Mouse (Mus musculus): ENCODE results near the gene Rapgef4. TPM values are rescaled to one million over a fixed set of nuclear protein-coding genes. Genes with fewer than 3 reads are reported as not detected.

Rapgef4 gene
- total RNA-seq, 2 experiments from 2014 or later, result 85.4 to 88.9 TPM

DNA sequence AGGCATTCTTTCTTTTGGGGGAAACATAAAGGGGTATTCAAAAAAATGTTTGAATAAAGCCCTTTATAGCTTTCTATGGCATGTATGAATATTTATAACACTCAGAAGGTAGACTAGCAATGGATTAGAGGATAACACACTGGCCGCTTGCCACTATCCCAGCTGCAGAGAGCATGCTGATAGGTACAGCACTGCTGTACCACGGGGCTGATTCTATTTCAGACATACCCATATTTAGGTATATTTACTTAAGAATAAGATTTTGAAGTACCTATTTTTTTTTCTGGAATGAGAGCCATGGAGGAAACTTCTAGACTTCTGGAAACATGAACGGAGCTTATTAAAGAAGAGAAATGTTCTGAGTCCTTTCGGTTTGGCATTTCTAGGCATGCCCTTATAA lies 264.6 kb downstream of the Rapgef4 start:
- intact Hi-C loops (cut with DNase I), result no loop called here
- DNase-seq, result no peak

DNA sequence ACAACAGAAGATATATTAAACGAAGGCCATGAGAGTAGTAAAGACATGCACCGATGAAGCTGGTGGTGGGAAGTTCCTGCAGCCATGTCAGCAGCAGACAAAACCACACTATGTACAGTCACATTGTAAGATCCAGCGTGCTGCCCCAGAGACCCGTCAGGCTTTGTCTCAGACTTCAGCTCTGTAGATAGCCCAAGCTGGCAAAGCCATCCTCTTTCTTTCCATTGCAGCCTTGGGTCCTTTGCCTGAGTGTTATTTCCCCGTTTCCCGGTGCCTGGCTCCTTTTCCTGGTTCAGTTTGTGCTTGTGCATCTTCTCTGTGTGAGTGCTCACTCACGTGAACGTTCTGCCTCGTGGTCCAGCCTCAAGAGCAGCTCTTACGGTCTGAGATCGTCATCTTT lies 265.3 kb downstream of the Rapgef4 start:
- no peak for DNase-seq
- intact Hi-C loops (cut with DNase I), result no loop called here

GRCm38 (mm10) chr2:72247819-72248218 lies 266.8 kb downstream of the Rapgef4 start:
- intact Hi-C loops (cut with DNase I), result no loop called here
- no peak for DNase-seq

GRCm38 (mm10) chr2:72252510-72253505 lies 271.8 kb downstream of the Rapgef4 start:
- intact Hi-C loops (cut with DNase I), result no loop called here
- no peak for DNase-seq

DNA sequence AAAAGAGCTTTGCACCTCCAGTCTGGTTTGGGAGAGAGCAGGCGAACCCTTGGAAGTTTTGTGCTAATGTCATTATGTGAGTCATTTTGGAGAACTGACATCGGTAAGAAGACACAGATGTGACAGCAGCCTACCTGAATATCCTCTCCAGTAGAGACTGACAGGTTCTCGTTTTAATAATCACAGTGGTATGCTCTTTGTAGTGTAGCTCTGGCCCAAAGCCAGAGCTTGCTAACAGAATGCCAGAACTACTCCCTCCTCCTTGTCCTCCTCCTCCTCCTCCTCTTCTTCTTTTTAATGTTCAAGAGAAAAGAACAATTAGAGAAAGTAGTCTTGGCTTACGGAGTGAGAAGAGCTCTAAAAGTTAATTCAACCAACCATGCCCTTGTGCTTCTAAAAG lies 272.8 kb downstream of the Rapgef4 start:
- DNase-seq, result no peak
- intact Hi-C loops (cut with DNase I), result no loop called here

DNA sequence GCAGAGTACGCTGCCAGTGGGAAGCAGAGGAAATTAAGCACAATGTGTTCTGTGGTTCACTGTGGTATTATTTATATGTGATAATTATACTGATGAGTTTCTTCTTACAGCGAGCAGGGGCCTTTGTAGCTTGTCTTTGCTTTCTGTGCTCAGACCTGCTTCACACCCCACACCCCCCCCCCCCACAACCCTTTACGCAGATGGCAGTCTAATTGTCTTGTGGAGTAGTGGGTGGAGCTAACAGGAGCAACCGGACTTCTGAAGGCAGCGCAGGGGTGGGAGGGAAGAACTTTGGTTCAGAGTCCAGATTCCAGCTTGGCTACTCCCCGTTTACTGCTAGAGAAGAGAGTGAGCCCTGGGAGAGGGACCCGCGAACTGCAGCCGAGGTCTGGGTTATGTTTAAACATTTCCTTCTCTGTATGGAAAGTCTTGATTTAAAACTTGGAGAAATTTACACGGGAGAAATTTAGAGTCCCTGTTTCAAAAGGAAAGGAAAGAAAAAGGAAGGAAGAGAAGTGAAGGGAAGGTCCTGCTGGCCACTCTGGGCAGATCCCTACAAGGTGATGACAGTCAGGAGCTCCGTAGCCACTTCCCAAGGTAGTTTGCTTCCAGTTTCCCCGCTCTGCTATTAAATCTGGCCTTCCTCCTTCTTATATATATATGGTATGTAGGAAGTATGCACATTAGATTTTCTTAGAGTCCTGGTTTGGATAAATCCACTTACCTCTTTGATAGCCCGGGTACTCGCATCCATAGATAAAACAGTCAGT lies 274.0 kb downstream of the Rapgef4 start:
- DNase-seq, result no peak
- intact Hi-C loops (cut with DNase I), result no loop called here

DNA sequence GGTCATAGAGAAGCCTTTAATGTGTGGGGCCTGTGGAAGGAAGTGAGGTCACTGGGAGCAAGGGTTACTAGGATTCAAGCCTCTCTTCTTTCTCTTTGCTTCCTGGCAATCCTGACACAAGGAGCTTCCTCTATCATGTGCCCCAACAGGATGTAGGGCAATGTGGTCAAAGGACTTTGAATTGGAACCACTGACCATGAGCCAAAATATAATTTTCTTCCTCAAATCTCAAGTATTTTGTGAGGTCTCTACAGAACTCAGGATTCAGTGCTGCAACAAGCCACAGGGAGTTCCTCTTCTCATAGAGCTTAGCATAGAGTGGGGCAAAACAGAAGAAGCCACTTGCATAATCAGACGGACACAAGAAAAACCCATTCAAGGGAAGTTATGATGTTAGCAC lies 279.7 kb downstream of the Rapgef4 start:
- no peak for DNase-seq
- intact Hi-C loops (cut with DNase I), result no loop called here

GRCm38 (mm10) chr2:72262814-72263480 lies 281.9 kb downstream of the Rapgef4 start:
- no peak for DNase-seq
- intact Hi-C loops (cut with DNase I), result no loop called here

GRCm38 (mm10) chr2:72267390-72267789 lies 286.4 kb downstream of the Rapgef4 start:
- intact Hi-C loops (cut with DNase I), result no loop called here
- DNase-seq, result no peak

DNA sequence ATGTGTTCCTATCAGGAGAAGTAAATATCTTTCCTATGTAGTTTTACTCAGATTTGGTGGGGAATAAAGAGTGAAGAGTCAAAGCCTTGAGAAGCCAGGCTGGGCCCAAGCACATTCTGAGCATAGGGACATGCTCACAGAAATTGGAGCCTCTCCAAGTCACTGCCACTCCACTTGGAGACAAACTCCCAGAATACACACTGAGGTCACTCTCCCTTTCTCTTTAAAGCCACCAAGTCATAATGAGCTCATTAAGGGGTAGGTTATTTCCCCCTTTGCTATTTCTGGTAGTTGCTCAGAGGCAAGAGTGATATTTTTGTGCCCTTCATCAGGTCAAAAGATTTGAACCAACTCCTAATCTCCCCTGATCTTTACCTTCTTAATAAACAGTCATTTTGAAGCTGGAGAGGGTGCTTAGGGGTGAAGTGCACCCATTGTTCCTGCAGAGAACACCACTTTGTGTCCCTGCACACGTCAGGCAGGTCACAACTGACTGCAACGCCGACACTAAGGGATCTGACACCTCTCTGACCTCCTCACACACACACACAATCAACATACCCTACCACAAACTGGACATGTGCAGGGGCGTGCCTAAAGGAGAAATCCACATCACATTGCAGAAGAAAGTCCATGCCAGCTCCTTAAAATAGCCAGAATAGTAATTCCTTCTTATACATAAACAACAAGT lies 288.8 kb downstream of the Rapgef4 start:
- intact Hi-C loops (cut with DNase I), result no loop called here
- no peak for DNase-seq

DNA sequence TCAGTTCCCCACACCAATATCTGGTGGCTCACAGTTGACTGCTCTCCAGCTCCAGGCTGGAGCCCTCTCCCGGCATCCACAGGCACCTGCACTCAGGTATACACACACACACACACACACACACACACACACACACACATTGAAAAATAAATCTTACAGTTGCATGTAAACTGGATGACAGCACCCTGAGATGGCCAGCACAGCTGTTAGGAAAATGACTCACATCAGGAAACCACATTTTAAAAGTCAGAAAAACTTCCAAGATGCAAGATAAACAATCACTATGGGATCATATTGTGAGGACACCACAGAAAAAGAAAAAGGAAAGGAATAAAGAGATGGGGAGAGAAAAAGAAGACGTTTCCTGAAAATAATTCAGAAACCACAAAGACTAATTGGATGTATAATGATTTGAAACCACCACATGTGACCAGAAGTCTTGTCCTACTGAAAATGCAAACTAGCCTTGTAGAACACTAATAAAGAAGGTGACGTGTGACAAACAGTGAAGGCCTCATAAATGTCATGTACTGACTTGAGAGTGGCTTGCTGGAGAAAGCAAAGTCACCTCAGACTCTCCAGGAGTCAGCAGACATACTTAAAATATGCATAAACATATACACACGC lies 297.3 kb downstream of the Rapgef4 start:
- intact Hi-C loops (cut with DNase I), result no loop called here

GRCm38 (mm10) chr2:72280524-72280923 lies 299.5 kb downstream of the Rapgef4 start:
- DNase-seq, result no peak
- intact Hi-C loops (cut with DNase I), result no loop called here

More for the DNA sequence above, 297.3 kb downstream of the Rapgef4 start:
- no peak for DNase-seq

GRCm38 (mm10) chr2:72281971-72282370 lies 300.9 kb downstream of the Rapgef4 start:
- no peak for DNase-seq
- intact Hi-C loops (cut with DNase I), result no loop called here

DNA sequence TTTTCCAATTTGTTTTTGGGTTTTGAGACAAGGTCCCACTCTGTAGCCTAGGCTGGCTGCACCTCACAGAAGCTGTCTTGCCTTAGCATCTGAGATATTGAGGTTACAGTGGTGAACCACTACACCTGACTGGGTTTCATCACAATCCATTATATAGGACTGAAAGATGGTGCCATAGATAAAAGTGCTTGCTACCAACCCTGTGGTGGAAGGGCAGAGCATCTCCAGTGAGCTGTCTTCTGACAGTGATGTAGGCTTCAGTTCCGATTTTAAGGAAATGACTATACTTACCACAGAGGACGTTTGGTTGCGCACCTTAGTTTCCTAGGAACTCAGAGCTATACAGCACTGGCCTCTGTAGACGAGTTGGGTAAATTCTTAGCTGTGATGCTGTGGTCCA lies 301.7 kb downstream of the Rapgef4 start:
- DNase-seq, result no peak
- intact Hi-C loops (cut with DNase I), result no loop called here

- intact Hi-C loops (cut with DNase I), result no loop called here
Observed at GRCm38 (mm10) chr2:72284689-72285088, 303.6 kb downstream of the Rapgef4 start.

DNA sequence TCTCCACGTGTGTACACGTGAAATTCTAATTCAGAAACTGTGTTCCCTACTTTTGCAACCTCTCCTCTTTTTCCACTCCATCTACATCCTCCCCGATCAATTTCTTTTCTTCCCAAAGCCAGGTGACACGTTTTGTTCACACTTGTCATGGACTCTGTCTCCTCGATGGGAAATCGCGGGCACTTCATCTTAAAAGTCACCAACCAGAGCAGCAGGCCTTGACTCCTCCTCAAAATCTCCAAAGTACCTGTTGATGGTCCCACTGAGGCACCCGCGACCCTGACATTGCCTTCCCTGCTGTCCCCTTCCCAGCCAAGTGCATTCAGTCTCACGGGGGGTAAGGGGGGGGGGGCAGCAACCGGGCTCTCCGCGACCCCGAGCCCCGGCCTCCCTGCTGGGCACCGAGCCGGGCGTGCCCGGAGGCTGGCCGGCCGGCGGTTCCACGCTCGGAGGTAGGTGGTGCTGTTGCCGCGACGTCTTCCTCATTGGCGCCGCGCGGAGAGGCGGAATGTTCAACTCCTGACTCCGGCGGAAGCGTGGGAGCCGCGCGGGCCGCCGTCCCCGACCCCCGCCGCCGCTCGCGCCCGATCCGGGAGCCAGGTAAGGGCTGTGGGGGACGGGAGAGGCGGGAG lies 304.3 kb downstream of the Rapgef4 start, which contains the start of gene Map3k20:
TSS of gene Map3k20 (plus strand) at position 382 of the 632 bp plus-strand sequence.
- intact Hi-C loops (cut with DNase I), result no loop called here
- peak; percentile 73 for DNase-seq

More at GRCm38 (mm10) chr2:72284689-72285088, 303.6 kb downstream of the Rapgef4 start:
- no peak for DNase-seq

DNA sequence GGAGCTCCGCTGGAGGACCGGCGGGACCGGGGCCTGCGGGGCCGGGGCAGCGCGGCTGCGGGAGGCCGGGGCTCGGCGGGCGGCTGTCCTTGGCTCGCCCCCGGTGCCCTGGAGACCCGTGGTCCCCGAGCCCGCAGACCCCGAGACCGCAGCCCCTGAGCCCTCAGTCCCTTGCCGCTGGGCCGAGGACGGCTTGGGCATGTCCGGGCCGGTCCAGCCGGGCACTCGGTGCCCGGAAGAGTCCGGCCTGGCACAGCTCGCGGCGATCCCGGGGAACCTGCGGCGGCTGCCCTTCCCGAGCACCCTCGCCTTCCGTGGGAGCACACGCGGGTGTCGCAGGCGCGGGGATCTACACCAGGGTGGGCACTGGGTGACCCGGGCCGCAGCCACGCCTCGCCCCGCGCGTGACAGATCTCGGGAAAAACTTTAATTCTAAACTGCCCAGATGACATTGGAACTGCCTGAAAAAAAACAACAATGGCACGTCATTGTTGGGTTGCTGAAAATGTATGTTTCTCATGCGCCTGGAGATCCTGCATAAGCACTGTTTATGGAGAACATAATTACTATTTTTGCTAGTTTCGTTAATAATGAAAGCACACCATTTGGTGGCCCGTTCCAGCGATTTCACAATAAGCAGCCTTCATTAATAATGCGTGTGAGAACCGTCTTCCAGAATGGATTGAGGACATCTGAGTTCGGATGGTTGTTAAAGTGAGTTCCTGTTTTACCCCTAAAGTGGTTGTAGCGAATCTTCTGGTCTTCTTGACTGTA lies 305.0 kb downstream of the Rapgef4 start:
- intact Hi-C loops (cut with DNase I), result no loop called here
- DNase-seq, result peak; percentile 31

DNA sequence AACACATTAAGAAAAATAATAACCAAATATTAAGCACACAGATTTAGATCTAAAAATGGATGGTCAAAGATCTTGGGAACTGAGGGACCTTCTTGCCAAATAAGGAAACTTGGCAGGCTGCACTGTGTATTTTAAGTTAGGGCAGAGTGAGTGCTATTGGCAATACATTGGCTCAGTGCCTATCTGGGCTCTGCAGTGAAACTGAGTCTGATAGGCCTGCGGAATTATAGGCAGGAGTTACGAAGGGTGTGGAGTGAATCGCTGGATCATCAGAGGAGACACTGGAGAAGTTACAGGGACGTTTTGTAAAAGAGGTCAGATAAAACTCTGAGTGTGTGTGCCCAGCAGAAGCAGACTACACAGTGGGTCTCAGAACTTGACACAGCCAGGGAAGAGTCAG lies 306.1 kb downstream of the Rapgef4 start:
- intact Hi-C loops (cut with DNase I), result no loop called here

More for the DNA sequence above, 306.1 kb downstream of the Rapgef4 start:
- no peak for DNase-seq

Measured in left cerebral cortex, postnatal 4 days (tissue).